Mouse (Mus musculus) left cerebral cortex, postnatal 14 days (tissue): ENCODE data around the gene Ggt5. TPM values are rescaled to one million over a fixed set of nuclear protein-coding genes. Genes with fewer than 3 reads are reported as not detected.
"Not testable (repeated sequence)": the region's sequence is repeated elsewhere in the genome, so short reads cannot be mapped to it uniquely, and the experiment has no call there.

Experiments used
- DNase-seq, 2 experiments: peaks; one replicate each; pipeline ENCODE4 v3.0.0; 2021 to 2022; ENCODE audit warnings: low spot score in 2 of 2, mixed read lengths in 1 of 2
- intact Hi-C: fragments of 180-260 bp; cut with DNase I; formaldehyde crosslinking; loops from one replicate; pipeline ENCODE4 v1.15.1; 2025
- total RNA-seq, 2 experiments: library from RNA; stranded (reverse); gene quantifications; 2 replicates each; pipeline ENCODE4 v1.2.3; 2021

Gene Ggt5
- total RNA-seq, 2 experiments from 2014 or later = 4.4 to 4.5 TPM

GRCm38 (mm10) chr10:75566321-75566720, 22.8 kb upstream of the Ggt5 start:
- intact Hi-C loops = no loop called here
- no peak for DNase-seq

- DNase-seq, intact Hi-C loops: not testable (repeated sequence)
Observed at GRCm38 (mm10) chr10:75566765-75567164, 22.4 kb upstream of the Ggt5 start.

GRCm38 (mm10) chr10:75568029-75568428, 21.1 kb upstream of the Ggt5 start:
- DNase-seq = no peak
- intact Hi-C loops = no loop called here

GRCm38 (mm10) chr10:75568441-75568840, 20.7 kb upstream of the Ggt5 start:
- intact Hi-C loops = no loop called here
- DNase-seq = no peak

- intact Hi-C loops = no loop called here
- DNase-seq = no peak
Observed at GRCm38 (mm10) chr10:75568851-75569250, 20.3 kb upstream of the Ggt5 start.

- no peak for DNase-seq
- intact Hi-C loops = no loop called here
Observed at GRCm38 (mm10) chr10:75570981-75571657, 18.0 kb upstream of the Ggt5 start.

GRCm38 (mm10) chr10:75571937-75572336, 17.2 kb upstream of the Ggt5 start:
- no peak for DNase-seq
- intact Hi-C loops = no loop called here

- DNase-seq = no peak
- intact Hi-C loops = no loop called here
Observed at GRCm38 (mm10) chr10:75573181-75573580, 16.0 kb upstream of the Ggt5 start.

- DNase-seq = no peak
- intact Hi-C loops = no loop called here
Observed at GRCm38 (mm10) chr10:75573965-75574364, 15.2 kb upstream of the Ggt5 start.

GRCm38 (mm10) chr10:75579129-75579528, 10.0 kb upstream of the Ggt5 start:
- DNase-seq = no peak
- intact Hi-C loops = no loop called here

GRCm38 (mm10) chr10:75585876-75586552, 3.1 kb upstream of the Ggt5 start:
- intact Hi-C loops = loop anchor here (1.0 to 10.0 kb wide), 5 partner anchors 49 to 366 kb away; partner anchors contain the start of gene Gm5134
- peak; percentile 93 to 94 for DNase-seq

- intact Hi-C loops = loop anchor here (1.0 to 10.0 kb wide), 5 partner anchors 48 to 366 kb away; partner anchors contain the start of gene Gm5134
- no peak for DNase-seq
Observed at GRCm38 (mm10) chr10:75586553-75586879, 2.6 kb upstream of the Ggt5 start.

GRCm38 (mm10) chr10:75587781-75588180, 1.4 kb upstream of the Ggt5 start:
- no peak for DNase-seq
- intact Hi-C loops = loop anchor here (2.0 to 10.0 kb wide), 4 partner anchors 47 to 365 kb away; partner anchors contain the start of gene Gm5134

GRCm38 (mm10) chr10:75588336-75588735, 804 bp upstream of the Ggt5 start:
- intact Hi-C loops = loop anchor here (5.0 to 10.0 kb wide), 3 partner anchors 116 to 364 kb away; partner anchors contain the start of gene Gm5134
- no peak for DNase-seq

- DNase-seq = no peak
- intact Hi-C loops = loop anchor here (5.0 to 10.0 kb wide), 3 partner anchors 115 to 363 kb away; partner anchors contain the start of gene Gm5134
Observed at GRCm38 (mm10) chr10:75589651-75590050, 511 bp downstream of the Ggt5 start.

- intact Hi-C loops = no loop called here
- peak; percentile 20 to 24 for DNase-seq
Observed at GRCm38 (mm10) chr10:75591211-75591894, 2.2 kb downstream of the Ggt5 start.

- intact Hi-C loops = no loop called here
- DNase-seq = no peak
Observed at GRCm38 (mm10) chr10:75592585-75592984, 3.4 kb downstream of the Ggt5 start.

- intact Hi-C loops = no loop called here
- no peak for DNase-seq
Observed at GRCm38 (mm10) chr10:75595981-75596380, 6.8 kb downstream of the Ggt5 start.

- intact Hi-C loops = no loop called here
- DNase-seq = no peak
Observed at GRCm38 (mm10) chr10:75600189-75600730, 11.1 kb downstream of the Ggt5 start.
